Mouse (Mus musculus): ENCODE data around the gene Ghsr. TPM values are rescaled to one million over a fixed set of nuclear protein-coding genes. Genes with fewer than 3 reads are reported as not detected.

The Ghsr gene
- polyA plus RNA-seq, 1 experiment from 2014 or later = 0.71 TPM

DNA sequence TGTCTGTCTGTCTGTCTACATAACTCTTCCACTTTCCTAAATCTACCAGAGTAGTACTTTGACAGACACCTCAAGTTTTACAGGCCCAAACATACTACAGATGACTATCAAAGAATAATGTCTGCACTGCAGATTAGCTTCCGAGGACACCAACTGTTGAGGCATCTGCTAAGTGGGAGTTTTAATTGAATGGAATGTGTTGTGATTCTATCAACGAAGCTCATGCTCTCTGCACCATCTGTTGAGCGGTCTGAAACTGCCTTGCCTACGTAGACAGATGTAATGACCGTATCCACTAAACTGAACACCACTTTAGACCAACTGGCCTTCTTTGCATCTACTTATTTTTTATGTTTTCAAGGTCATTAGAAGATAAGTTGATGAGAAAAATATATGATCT is 22.7 kb upstream of the Ghsr start:
- H3K4me1 ChIP-seq (ENCODE audit: control insufficient read depth, insufficient read depth, low read depth, low read length) = no peaks in the 10 kb centered on the region
- WGBS = 56% methylated on average over 5 of the region's 5 CpGs

GRCm38 (mm10) chr3:27351105-27351504 is 20.0 kb upstream of the Ghsr start:
- Histone ChIP-seq H3K36me3 (ENCODE audit: control insufficient read depth, insufficient read depth, low read length) (no peaks in the 10 kb centered on the region), H3K4me3 (ENCODE audit: low read length) (no peak overlapping the region), H3K4me1 (ENCODE audit: control insufficient read depth, insufficient read depth, low read depth, low read length) (no peaks in the 10 kb centered on the region), H3K27me3 (replicated peaks; ENCODE audit: control insufficient read depth, insufficient read depth, low read length) (no peaks in the 10 kb centered on the region), H3K4me2 (ENCODE audit: low read length) (no peak overlapping the region), H3K27ac (ENCODE audit: low read depth, low read length) (no peak overlapping the region), H3K9ac (ENCODE audit: low read depth, low read length) (no peak overlapping the region), H3K9me3 (ENCODE audit: control insufficient read depth, low read length) (no peaks in the 10 kb centered on the region)
- WGBS = 42% methylated on average over 9 of the region's 9 CpGs
- peak; percentile 90 for ATAC-seq

More for the DNA sequence above, 22.7 kb upstream of the Ghsr start:
- Histone ChIP-seq H3K4me3 (ENCODE audit: low read length) (no peak overlapping the region), H3K27me3 (replicated peaks; ENCODE audit: control insufficient read depth, insufficient read depth, low read length) (no peaks in the 10 kb centered on the region), H3K9me3 (ENCODE audit: control insufficient read depth, low read length) (no peaks in the 10 kb centered on the region), H3K36me3 (ENCODE audit: control insufficient read depth, insufficient read depth, low read length) (no peaks in the 10 kb centered on the region), H3K9ac (ENCODE audit: low read depth, low read length) (no peak overlapping the region), H3K27ac (ENCODE audit: low read depth, low read length) (no peak overlapping the region), H3K4me2 (ENCODE audit: low read length) (no peak overlapping the region)
- peak; percentile 55 for ATAC-seq

- Histone ChIP-seq H3K36me3 (ENCODE audit: control insufficient read depth, insufficient read depth, low read length) (no peaks in the 10 kb centered on the region), H3K27ac (ENCODE audit: low read depth, low read length) (no peak overlapping the region), H3K4me1 (ENCODE audit: control insufficient read depth, insufficient read depth, low read depth, low read length) (no peaks in the 10 kb centered on the region), H3K9me3 (ENCODE audit: control insufficient read depth, low read length) (no peaks in the 10 kb centered on the region), H3K27me3 (replicated peaks; ENCODE audit: control insufficient read depth, insufficient read depth, low read length) (no peaks in the 10 kb centered on the region), H3K4me3 (ENCODE audit: low read length) (no peak overlapping the region), H3K9ac (ENCODE audit: low read depth, low read length) (no peak overlapping the region), H3K4me2 (ENCODE audit: low read length) (no peak overlapping the region)
- no peak for ATAC-seq
- 86% methylated on average over 2 of the region's 2 CpGs for WGBS
These were observed 11.9 kb upstream of the Ghsr start for GRCm38 (mm10) chr3:27359100-27359720.

GRCm38 (mm10) chr3:27370125-27370524 is 1.0 kb upstream of the Ghsr start:
- Histone ChIP-seq H3K36me3 (ENCODE audit: control insufficient read depth, insufficient read depth, low read length) (no peaks in the 10 kb centered on the region), H3K4me3 (ENCODE audit: low read length) (no peak overlapping the region), H3K27ac (ENCODE audit: low read depth, low read length) (no peak overlapping the region), H3K27me3 (replicated peaks; ENCODE audit: control insufficient read depth, insufficient read depth, low read length) (peaks cover 19% of the 10 kb centered on the region), H3K4me2 (ENCODE audit: low read length) (peak overlapping the region; percentile 91), H3K4me1 (ENCODE audit: control insufficient read depth, insufficient read depth, low read depth, low read length) (peaks cover 15% of the 10 kb centered on the region), H3K9ac (ENCODE audit: low read depth, low read length) (no peak overlapping the region), H3K9me3 (ENCODE audit: control insufficient read depth, low read length) (no peaks in the 10 kb centered on the region)
- WGBS = 2% methylated on average over 10 of the region's 10 CpGs
- ATAC-seq = no peak

DNA sequence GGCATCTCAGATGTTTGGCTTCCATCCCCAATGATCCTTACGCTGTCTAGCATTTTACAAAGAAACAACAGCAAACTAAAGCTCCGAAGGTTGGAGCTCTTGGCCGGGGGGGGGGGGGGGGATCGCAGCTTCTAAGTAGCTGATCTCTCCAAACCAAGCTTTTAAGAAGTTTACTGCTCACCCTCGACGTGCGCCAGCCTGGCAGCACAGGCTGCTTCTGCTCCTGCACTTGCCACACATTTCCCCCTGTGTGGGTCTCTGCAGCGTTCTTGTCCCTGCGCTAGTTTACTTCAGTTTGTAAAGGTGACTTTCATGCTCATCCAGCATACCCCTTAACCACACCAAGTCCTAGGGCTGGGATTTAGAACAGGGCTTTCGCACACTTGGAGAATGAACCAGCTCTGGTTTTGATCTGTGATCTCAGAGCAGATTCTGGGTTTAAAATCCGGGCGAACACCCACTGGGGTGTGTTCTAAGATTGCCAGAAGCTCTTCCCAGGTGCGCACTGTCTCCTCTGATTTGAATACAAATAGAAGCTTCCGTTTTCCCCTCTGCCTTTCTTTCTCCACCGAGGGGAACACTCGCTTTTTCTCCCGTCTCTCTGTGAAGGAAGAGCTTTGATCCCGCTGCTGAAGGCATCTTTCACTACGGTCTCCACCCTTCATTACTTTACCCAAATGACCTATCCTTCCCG is 422 bp upstream of the Ghsr start:
- peaks cover 15% of the 10 kb centered on the region for H3K4me1 ChIP-seq (ENCODE audit: control insufficient read depth, insufficient read depth, low read depth, low read length)
- H3K9me3 ChIP-seq (ENCODE audit: control insufficient read depth, low read length) = no peaks in the 10 kb centered on the region
- H3K9ac ChIP-seq (ENCODE audit: low read depth, low read length) = peak overlapping the region; percentile 57
- H3K27me3 ChIP-seq (replicated peaks; ENCODE audit: control insufficient read depth, insufficient read depth, low read length) = peaks cover 19% of the 10 kb centered on the region
- no peaks in the 10 kb centered on the region for H3K36me3 ChIP-seq (ENCODE audit: control insufficient read depth, insufficient read depth, low read length)
- no peak overlapping the region for H3K27ac ChIP-seq (ENCODE audit: low read depth, low read length)
- WGBS = 4% methylated on average over 20 of the region's 20 CpGs
- peak overlapping the region; percentile 91 for H3K4me2 ChIP-seq (ENCODE audit: low read length)
- peak overlapping the region; percentile 55 for H3K4me3 ChIP-seq (ENCODE audit: low read length)
- ATAC-seq = no peak

DNA sequence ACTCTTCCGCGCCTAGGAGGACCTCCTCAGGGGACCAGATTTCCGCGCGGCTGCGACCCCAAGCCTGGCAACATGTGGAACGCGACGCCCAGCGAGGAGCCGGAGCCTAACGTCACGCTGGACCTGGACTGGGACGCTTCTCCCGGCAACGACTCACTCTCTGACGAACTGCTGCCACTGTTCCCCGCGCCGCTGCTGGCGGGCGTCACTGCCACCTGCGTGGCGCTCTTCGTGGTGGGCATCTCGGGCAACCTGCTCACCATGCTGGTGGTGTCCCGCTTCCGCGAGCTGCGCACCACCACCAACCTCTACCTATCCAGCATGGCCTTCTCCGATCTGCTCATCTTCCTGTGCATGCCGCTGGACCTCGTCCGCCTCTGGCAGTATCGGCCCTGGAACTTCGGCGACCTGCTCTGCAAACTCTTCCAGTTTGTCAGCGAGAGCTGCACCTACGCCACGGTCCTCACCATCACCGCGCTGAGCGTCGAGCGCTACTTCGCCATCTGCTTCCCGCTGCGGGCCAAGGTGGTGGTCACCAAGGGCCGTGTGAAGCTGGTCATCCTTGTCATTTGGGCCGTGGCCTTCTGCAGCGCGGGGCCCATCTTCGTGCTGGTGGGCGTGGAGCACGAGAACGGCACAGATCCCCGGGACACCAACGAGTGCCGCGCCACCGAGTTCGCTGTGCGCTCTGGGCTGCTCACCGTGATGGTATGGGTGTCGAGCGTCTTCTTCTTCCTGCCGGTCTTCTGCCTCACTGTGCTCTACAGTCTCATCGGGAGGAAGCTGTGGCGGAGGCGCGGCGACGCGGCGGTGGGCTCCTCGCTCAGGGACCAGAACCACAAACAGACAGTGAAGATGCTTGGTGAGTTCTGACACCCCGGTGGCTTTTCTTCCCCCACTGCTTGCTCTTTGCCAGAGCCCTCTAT is 837 bp downstream of the Ghsr start:
- Histone ChIP-seq H3K36me3 (ENCODE audit: control insufficient read depth, insufficient read depth, low read length) (no peaks in the 10 kb centered on the region), H3K9ac (ENCODE audit: low read depth, low read length) (peak overlapping the region; percentile 57), H3K27me3 (replicated peaks; ENCODE audit: control insufficient read depth, insufficient read depth, low read length) (peaks cover 19% of the 10 kb centered on the region), H3K4me2 (ENCODE audit: low read length) (peak overlapping the region; percentile 91), H3K4me3 (ENCODE audit: low read length) (peak overlapping the region; percentile 55), H3K27ac (ENCODE audit: low read depth, low read length) (no peak overlapping the region), H3K4me1 (ENCODE audit: control insufficient read depth, insufficient read depth, low read depth, low read length) (peaks cover 15% of the 10 kb centered on the region), H3K9me3 (ENCODE audit: control insufficient read depth, low read length) (no peaks in the 10 kb centered on the region)
- peak; percentile 59 for ATAC-seq
- under 1% methylated on average over 77 of the region's 77 CpGs for WGBS

DNA sequence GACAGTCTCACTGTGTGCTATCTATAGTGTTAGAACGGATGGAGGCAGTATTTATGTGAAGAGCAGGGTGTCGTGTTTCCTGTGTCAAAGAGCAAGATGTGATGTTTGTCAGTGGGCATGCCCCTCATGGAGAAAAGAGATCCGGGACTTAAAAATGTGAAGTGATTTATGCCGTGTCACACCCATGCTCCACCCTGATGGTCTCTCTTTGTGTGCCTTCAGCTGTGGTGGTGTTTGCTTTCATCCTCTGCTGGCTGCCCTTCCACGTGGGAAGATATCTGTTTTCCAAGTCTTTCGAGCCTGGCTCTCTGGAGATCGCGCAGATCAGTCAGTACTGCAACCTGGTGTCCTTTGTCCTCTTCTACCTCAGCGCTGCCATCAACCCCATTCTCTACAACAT is 3.2 kb downstream of the Ghsr start:
- H3K36me3 ChIP-seq (ENCODE audit: control insufficient read depth, insufficient read depth, low read length) = no peaks in the 10 kb centered on the region
- WGBS = 58% methylated on average over 9 of the region's 9 CpGs
- H3K9me3 ChIP-seq (ENCODE audit: control insufficient read depth, low read length) = no peaks in the 10 kb centered on the region

DNA sequence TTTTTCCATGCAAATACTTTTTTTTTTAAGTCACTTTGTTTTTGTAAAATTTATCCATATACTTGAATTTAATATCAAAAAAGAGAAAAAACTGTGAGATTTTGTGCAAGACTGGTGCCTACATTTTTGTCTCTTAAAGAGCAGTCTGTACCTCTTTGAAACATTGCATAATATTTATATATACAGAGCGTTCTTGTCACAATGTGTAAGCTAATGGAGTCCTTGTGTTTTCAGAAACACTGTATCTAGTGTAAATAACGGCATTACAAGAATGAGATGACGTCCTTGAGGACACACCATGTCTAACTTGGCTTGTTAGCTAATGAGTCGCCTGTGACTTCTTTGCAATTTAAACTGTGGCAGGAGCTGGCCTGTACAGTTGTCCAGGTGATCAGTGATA is 6.8 kb downstream of the Ghsr start:
- no peak overlapping the region for H3K9ac ChIP-seq (ENCODE audit: low read depth, low read length)
- no peak overlapping the region for H3K27ac ChIP-seq (ENCODE audit: low read depth, low read length)
- H3K4me1 ChIP-seq (ENCODE audit: control insufficient read depth, insufficient read depth, low read depth, low read length) = no peaks in the 10 kb centered on the region
- H3K4me2 ChIP-seq (ENCODE audit: low read length) = no peak overlapping the region
- no peaks in the 10 kb centered on the region for H3K27me3 ChIP-seq (replicated peaks; ENCODE audit: control insufficient read depth, insufficient read depth, low read length)
- H3K4me3 ChIP-seq (ENCODE audit: low read length) = no peak overlapping the region
- no peaks in the 10 kb centered on the region for H3K9me3 ChIP-seq (ENCODE audit: control insufficient read depth, low read length)
- no peak for ATAC-seq
- H3K36me3 ChIP-seq (ENCODE audit: control insufficient read depth, insufficient read depth, low read length) = no peaks in the 10 kb centered on the region
- 74% methylated on average over 4 of the region's 4 CpGs for WGBS

More for the DNA sequence above, 3.2 kb downstream of the Ghsr start:
- Histone ChIP-seq H3K9ac (ENCODE audit: low read depth, low read length) (no peak overlapping the region), H3K27me3 (replicated peaks; ENCODE audit: control insufficient read depth, insufficient read depth, low read length) (peaks cover 19% of the 10 kb centered on the region), H3K4me3 (ENCODE audit: low read length) (no peak overlapping the region), H3K4me1 (ENCODE audit: control insufficient read depth, insufficient read depth, low read depth, low read length) (peaks cover 15% of the 10 kb centered on the region), H3K4me2 (ENCODE audit: low read length) (no peak overlapping the region), H3K27ac (ENCODE audit: low read depth, low read length) (no peak overlapping the region)
- no peak for ATAC-seq

- Histone ChIP-seq H3K9me3 (ENCODE audit: control insufficient read depth, low read length) (no peaks in the 10 kb centered on the region), H3K4me2 (ENCODE audit: low read length) (no peak overlapping the region), H3K9ac (ENCODE audit: low read depth, low read length) (no peak overlapping the region), H3K4me3 (ENCODE audit: low read length) (no peak overlapping the region), H3K27me3 (replicated peaks; ENCODE audit: control insufficient read depth, insufficient read depth, low read length) (no peaks in the 10 kb centered on the region), H3K36me3 (ENCODE audit: control insufficient read depth, insufficient read depth, low read length) (no peaks in the 10 kb centered on the region), H3K27ac (ENCODE audit: low read depth, low read length) (no peak overlapping the region), H3K4me1 (ENCODE audit: control insufficient read depth, insufficient read depth, low read depth, low read length) (no peaks in the 10 kb centered on the region)
- ATAC-seq = no peak
- WGBS = 71% methylated on average over 3 of the region's 3 CpGs
These were observed 13.7 kb downstream of the Ghsr start for GRCm38 (mm10) chr3:27384836-27385235.

Data from hindbrain, embryonic 16.5 days (tissue).